Mouse (Mus musculus) liver, postnatal 0 days (tissue): Measurements from ENCODE around the gene Rprd2. TPM values are rescaled to one million over a fixed set of nuclear protein-coding genes. Genes with fewer than 3 reads are reported as not detected.

Experiments used
- ATAC-seq: fragments of 200-750 bp; cut with Nextera tagmentation; 2 replicates; pipeline ENCODE4 v1.8.0; 2017; ENCODE audit warnings: mild to moderate bottlenecking, moderate library complexity
- DNase-seq: peaks from one replicate; pipeline ENCODE4 v3.0.0-alpha.2; 2016
- H3K27ac ChIP-seq: fragments of 300-500 bp; sonication (generic); 2 replicates; pipeline ENCODE4 v1.5.1; 2014; ENCODE audit warnings: antibody characterized with exemption, moderate library complexity, mild to moderate bottlenecking, low read depth
- H3K27me3 ChIP-seq: fragments of 300-500 bp; sonication (generic); 2 replicates; pipeline ENCODE4 v1.6.1; 2014; ENCODE audit warnings: low read length, control low read depth, mixed read lengths; ENCODE audit not compliant: insufficient read depth
- H3K36me3 ChIP-seq: fragments of 300-500 bp; sonication (generic); replicated peaks from 2 replicates; pipeline ENCODE4 v1.6.1; 2014; ENCODE audit warnings: mild to moderate bottlenecking, control low read depth, low read length, moderate library complexity, mixed read lengths; ENCODE audit not compliant: insufficient read depth
- H3K4me1 ChIP-seq: fragments of 300-500 bp; sonication (generic); 2 replicates; pipeline ENCODE4 v1.6.1; 2014; ENCODE audit warnings: antibody characterized with exemption, mild to moderate bottlenecking, control low read depth; ENCODE audit not compliant: insufficient read depth
- H3K4me2 ChIP-seq: fragments of 300-500 bp; sonication (generic); 2 replicates; pipeline ENCODE4 v1.6.1; 2014; ENCODE audit warnings: low read depth, mild to moderate bottlenecking, low read length, moderate library complexity, mixed read lengths
- H3K4me3 ChIP-seq: fragments of 300-500 bp; sonication (generic); 2 replicates; pipeline ENCODE4 v1.5.1; 2014; ENCODE audit warnings: low read depth, low read length
- H3K9ac ChIP-seq: fragments of 300-500 bp; sonication (generic); replicated peaks from 2 replicates; pipeline ENCODE4 v1.6.1; 2014; ENCODE audit warnings: mild to moderate bottlenecking, moderate library complexity
- H3K9me3 ChIP-seq: fragments of 300-500 bp; sonication (generic); 2 replicates; pipeline ENCODE4 v1.6.1; 2016; ENCODE audit warnings: mild to moderate bottlenecking, control low read depth, low read length, mixed read lengths
- CTCF ChIP-seq: sonication (generic); IDR thresholded peaks from 2 replicates; pipeline ENCODE4 v1.5.1; 2016; ENCODE audit warnings: antibody characterized with exemption, low read depth
- EP300 ChIP-seq: IDR thresholded peaks from 2 replicates; pipeline ENCODE4 v1.6.1; 2016; ENCODE audit warnings: antibody characterized with exemption, low read depth, mild to moderate bottlenecking
- WGBS: fragments of 180-500 bp; shearing (Covaris S2); extraction: QIAGEN DNeasy Blood & Tissue Kit; methylation state at CpG from one replicate; pipeline ENCODE4 v1.1.7; 2014; ENCODE audit not compliant: insufficient replicate concordance; 5-methylcytosine and 5-hydroxymethylcytosine counted together
- microRNA-seq: library from miRNA; unstranded; fragments of <30 nt; microRNA quantifications from one replicate; pipeline ENCODE4, GENCODE M21; 2016
- polyA plus RNA-seq: library from polyadenylated mRNA; unstranded; fragments of >200 nt; fragmentation: Nextera tagmentation; extraction: Ambion mirVana; gene quantifications from 2 replicates; pipeline ENCODE4 v1.2.1, GENCODE M21; 2015

The Rprd2 gene
- polyA plus RNA-seq, 1 experiment from 2014 or later, result 8.2 TPM

DNA sequence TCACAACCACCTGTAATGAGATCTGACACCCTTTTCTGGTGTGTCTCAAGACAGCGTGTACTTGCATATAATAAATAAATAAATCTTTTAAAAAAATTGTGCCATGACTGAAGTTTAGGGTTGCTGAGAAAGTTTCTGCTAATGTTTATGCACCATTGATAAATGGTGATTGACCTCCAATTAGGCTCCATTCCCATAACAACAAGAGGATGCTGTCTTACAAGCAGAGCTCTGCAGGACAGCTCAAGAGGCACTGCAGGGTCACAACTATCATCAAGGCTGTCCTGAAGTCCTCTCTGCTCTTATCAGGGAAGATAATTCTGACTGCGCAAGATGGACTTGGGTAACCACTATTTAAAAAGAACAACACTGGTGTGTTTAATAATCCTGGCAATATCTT, 100.5 kb downstream of the Rprd2 start:
- ATAC-seq, result no peak
- no peak overlapping the region for H3K9ac ChIP-seq
- WGBS, result 86% methylated on average over 2 of the region's 2 CpGs
- no peaks in the 10 kb centered on the region for H3K36me3 ChIP-seq
- TF ChIP-seq CTCF, result no peak
- no peak for TF ChIP-seq EP300
- no peaks in the 10 kb centered on the region for H3K9me3 ChIP-seq
- DNase-seq, result no peak
- H3K27me3 ChIP-seq, result no peaks in the 10 kb centered on the region
- no peak overlapping the region for H3K4me3 ChIP-seq
- no peaks in the 10 kb centered on the region for H3K4me1 ChIP-seq
- H3K27ac ChIP-seq, result no peak overlapping the region
- H3K4me2 ChIP-seq, result no peak overlapping the region

- no peak for DNase-seq
- Histone ChIP-seq H3K9ac (no peak overlapping the region), H3K36me3 (no peaks in the 10 kb centered on the region), H3K4me2 (no peak overlapping the region), H3K27ac (no peak overlapping the region), H3K4me3 (no peak overlapping the region), H3K27me3 (no peaks in the 10 kb centered on the region), H3K4me1 (no peaks in the 10 kb centered on the region), H3K9me3 (no peaks in the 10 kb centered on the region)
- TF ChIP-seq CTCF (no peak), EP300 (no peak)
- 76% methylated on average over 1 of the region's 1 CpGs for WGBS
- ATAC-seq, result no peak
Observed at GRCm38 (mm10) chr3:95716075-95716474, 102.6 kb downstream of the Rprd2 start.

Small RNAs within 50 kb of the gene (microRNA-seq; reads per million reads assigned to microRNA genes)
- gene Mir7014, result not detected

Other genes with a start within 250 kb of the Rprd2 start
- gene Golph3l, start 229.9 kb downstream of the Rprd2 start, polyA plus RNA-seq, result 11.1 and 11.3 TPM in 2 replicates
- gene Ensa, start 193.9 kb downstream of the Rprd2 start, polyA plus RNA-seq, result 20.1 and 23.9 TPM in 2 replicates
- 36.2 and 38.2 TPM in 2 replicates for gene Mcl1, start 160.1 kb downstream of the Rprd2 start, polyA plus RNA-seq
- 2.5 and 2.6 TPM in 2 replicates for gene Adamtsl4, start 130.9 kb downstream of the Rprd2 start, polyA plus RNA-seq
- 81.2 and 90.1 TPM in 2 replicates for gene Ecm1, start 79.3 kb downstream of the Rprd2 start, polyA plus RNA-seq
- gene Tars2, start 58.7 kb downstream of the Rprd2 start, polyA plus RNA-seq, result 16.4 and 21.0 TPM in 2 replicates
- 11.2 and 12.0 TPM in 2 replicates for gene Prpf3, start 37.0 kb upstream of the Rprd2 start, polyA plus RNA-seq
- 145 and 157 TPM in 2 replicates for gene Mrps21, start 52.7 kb upstream of the Rprd2 start, polyA plus RNA-seq
- 0.77 and 1.00 TPM in 2 replicates for gene Ciart, start 63.4 kb upstream of the Rprd2 start, polyA plus RNA-seq
- 7.6 and 7.9 TPM in 2 replicates for gene BC028528, start 73.1 kb upstream of the Rprd2 start, polyA plus RNA-seq
- gene Aph1a, start 75.1 kb upstream of the Rprd2 start, polyA plus RNA-seq, result 17.1 and 22.9 TPM in 2 replicates
- 15.2 and 17.3 TPM in 2 replicates for gene Car14, start 85.8 kb upstream of the Rprd2 start, polyA plus RNA-seq
- gene Anp32e, start 110.4 kb upstream of the Rprd2 start, polyA plus RNA-seq, result 92.0 and 98.4 TPM in 2 replicates
- gene Plekho1, start 177.1 kb upstream of the Rprd2 start, polyA plus RNA-seq, result 10.7 and 11.7 TPM in 2 replicates
- gene Vps45, start 239.6 kb upstream of the Rprd2 start, polyA plus RNA-seq, result 11.3 and 12.5 TPM in 2 replicates